Mouse (Mus musculus) G1E-ER4 (cell line): ENCODE data around the gene Hs3st5. TPM values are rescaled to one million over a fixed set of nuclear protein-coding genes. Genes with fewer than 3 reads are reported as not detected.

Experiments used
- GATA1 ChIP-seq: IDR thresholded peaks from one replicate; pipeline ENCODE4 v1.8.0; 2012; ENCODE audit warnings: low read length, inconsistent platforms
- polyA plus RNA-seq: library from polyadenylated mRNA; stranded (reverse); fragments of >175 nt; gene quantifications from 2 replicates; pipeline ENCODE4 v1.2.3, GENCODE M21; 2012

Gene Hs3st5
- polyA plus RNA-seq, 1 experiment: not detected

GRCm38 (mm10) chr10:36729361-36730098 is 222.9 kb downstream of the Hs3st5 start:
- TF ChIP-seq GATA1: no peak

DNA sequence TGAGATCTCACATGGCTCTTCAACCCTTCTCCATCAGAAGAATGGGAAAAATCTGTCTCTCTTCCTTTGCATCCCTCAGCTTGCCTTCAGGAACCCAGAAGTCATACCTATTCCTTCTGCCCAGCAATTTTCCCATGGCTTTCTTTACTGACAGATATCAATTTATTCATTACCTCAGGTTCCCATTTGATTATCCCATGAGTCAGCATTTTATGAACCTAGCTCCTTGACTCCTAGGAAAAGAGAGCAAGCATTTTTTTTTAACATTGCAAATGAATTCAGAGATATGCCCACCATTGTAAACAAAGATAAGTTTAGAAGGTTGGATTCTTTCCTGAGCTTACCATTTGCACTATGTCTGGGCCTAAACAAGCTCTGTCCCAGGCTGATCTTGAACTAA is 232.8 kb downstream of the Hs3st5 start:
- TF ChIP-seq GATA1: no peak

DNA sequence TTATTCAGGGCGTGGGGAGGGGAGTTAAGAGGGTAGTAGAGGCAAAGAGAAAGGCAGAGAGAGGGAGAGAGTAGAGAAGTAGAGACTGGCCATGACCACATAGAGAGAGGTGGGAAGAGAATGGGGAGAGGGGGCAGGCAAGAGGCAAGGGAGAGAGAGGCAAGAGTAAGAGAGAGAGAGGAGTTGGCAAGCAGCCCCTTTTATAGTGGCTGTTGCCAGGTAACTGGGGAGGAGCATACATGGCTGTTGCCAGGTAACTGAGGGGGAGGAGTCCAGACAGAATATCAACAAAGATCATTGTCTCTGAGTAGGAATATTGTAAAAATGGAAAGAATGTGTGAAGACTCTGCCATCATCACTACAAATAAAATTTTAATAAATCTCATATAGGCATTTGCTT is 243.4 kb downstream of the Hs3st5 start:
- TF ChIP-seq GATA1: no peak

- no peak for TF ChIP-seq GATA1
Observed at GRCm38 (mm10) chr10:36754471-36754870, 247.9 kb downstream of the Hs3st5 start.

- no peak for TF ChIP-seq GATA1
Observed at GRCm38 (mm10) chr10:36773595-36773994, 267.0 kb downstream of the Hs3st5 start.

DNA sequence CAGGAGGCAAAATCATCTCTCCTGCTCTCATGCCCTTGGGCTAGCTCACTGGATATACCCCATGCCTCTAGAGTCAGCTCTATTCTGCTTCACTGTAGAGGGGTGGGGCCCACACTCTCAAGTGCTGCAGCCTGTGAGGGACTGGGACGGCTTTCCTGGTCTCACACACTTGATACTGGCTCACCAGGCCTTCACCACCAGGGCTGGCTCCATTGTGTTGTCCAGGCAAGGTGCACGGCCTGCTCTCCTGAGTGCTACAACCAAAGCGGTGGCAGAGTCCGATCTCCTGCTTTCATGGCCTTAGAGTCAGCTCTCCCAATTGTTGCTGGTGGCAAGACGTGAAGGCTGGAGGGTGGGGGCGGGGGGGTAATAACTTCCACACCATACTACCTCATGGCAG is 268.3 kb downstream of the Hs3st5 start:
- TF ChIP-seq GATA1: no peak

GRCm38 (mm10) chr10:36781641-36782040 is 275.0 kb downstream of the Hs3st5 start:
- TF ChIP-seq GATA1: no peak

DNA sequence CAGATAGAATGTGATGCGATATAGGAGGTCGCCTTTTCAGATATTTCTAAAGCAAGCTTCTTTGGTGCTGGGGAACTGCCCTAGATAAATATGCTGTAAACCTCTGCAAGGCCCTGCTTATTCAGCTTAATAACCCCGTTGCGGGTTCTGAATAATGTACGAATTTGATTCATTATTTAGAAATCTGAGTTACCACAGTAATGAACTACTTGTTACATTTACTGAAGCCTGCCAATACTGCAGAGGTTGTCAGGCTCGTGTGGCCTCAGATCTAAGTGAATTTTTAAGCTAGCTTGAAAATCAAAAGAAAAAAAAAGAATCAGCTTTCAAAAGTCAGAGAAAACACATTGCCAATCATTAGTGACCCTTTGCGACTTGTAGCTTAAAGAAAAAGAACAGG is 280.4 kb downstream of the Hs3st5 start:
- no peak for TF ChIP-seq GATA1

DNA sequence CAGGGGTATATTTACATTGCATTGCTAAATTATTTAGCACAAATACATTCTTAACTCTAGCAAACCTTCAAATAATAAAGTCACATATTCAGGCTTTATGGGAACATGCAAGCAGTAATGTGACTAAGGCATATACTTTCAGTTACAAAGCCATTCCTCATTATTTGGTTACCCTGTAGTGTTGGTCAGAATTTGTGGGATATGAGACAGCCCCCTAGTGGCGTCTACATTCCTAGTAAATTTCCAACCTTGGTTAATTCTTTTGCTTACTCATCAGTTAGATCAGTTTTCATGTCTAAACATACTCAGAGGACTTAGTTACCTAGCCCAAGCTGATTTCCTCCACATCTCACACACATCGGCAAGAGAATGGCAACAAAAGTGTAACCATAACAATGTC is 285.2 kb downstream of the Hs3st5 start:
- no peak for TF ChIP-seq GATA1

- no peak for TF ChIP-seq GATA1
Observed at GRCm38 (mm10) chr10:36795311-36795710, 288.7 kb downstream of the Hs3st5 start.

- no peak for TF ChIP-seq GATA1
Observed at GRCm38 (mm10) chr10:36800925-36801482, 294.4 kb downstream of the Hs3st5 start.

- no peak for TF ChIP-seq GATA1
Observed at GRCm38 (mm10) chr10:36803705-36804104, 297.1 kb downstream of the Hs3st5 start.

DNA sequence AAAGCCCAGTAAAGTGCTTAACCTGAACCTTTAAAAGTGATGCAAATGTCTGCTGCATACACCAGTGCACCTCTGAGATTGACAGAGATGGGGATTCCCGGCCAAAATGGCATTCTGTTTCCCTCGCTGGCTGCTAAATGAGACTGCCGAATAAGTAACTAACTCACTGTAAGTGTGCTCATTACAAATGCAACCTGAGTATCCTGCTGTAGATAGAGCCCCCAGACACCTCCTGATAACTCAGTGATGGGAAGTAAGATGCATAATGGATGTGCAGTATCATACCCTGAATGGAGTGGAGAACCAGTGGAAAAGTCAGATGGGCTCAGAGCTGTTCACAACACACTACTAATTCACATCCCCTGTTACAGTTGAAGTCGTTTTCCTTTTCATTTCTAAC is 298.7 kb downstream of the Hs3st5 start:
- TF ChIP-seq GATA1: no peak

- TF ChIP-seq GATA1: no peak
Observed at GRCm38 (mm10) chr10:36805788-36806187, 299.2 kb downstream of the Hs3st5 start.

- TF ChIP-seq GATA1: no peak
Observed at GRCm38 (mm10) chr10:36807007-36807406, 300.4 kb downstream of the Hs3st5 start.

DNA sequence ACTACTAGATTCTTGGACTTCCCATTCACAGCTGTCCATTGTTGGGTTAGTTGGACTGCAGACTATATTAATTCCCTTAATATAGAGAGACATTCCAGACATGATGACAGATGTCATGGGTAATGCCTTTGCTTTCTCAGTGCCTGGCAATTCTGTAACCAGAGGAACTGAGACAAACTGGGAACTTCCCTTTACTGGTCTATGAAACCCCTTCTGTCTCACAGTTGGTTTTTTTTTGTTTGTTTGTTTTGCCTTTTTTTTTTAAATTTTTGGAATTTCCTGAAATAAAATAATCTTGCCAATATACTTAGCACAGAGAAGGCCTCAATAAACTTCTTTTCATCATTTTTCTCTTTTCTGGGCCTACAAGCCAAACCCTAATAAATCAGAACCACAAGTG is 312.3 kb downstream of the Hs3st5 start:
- no peak for TF ChIP-seq GATA1

DNA sequence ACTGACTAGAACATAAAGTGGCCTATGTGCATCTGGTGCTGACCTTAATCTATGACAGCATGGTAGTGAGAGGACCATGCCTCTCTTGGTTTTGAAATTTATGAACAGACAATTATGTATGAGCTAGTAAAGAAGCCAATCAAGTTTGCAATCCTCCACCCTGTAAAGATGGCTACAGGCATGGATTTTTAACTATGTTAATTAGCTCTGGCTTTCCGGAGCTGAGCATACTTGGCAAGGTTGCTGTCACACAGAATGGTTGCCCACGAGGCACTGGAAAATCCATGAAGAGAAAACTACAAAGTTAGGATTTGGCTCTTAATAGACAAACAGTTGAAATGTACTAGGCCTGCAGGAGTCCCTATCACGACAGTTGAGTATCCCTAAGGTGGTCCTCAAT is 322.5 kb downstream of the Hs3st5 start:
- TF ChIP-seq GATA1: no peak

GRCm38 (mm10) chr10:36832204-36832603 is 325.6 kb downstream of the Hs3st5 start:
- TF ChIP-seq GATA1: no peak

- TF ChIP-seq GATA1: no peak
Observed at GRCm38 (mm10) chr10:36834224-36834623, 327.6 kb downstream of the Hs3st5 start.
